Mouse (Mus musculus): ENCODE results near the gene Erbin. TPM values are rescaled to one million over a fixed set of nuclear protein-coding genes. Genes with fewer than 3 reads are reported as not detected.

The Erbin gene
- polyA plus RNA-seq, 1 experiment from 2014 or later = 5.4 TPM

DNA sequence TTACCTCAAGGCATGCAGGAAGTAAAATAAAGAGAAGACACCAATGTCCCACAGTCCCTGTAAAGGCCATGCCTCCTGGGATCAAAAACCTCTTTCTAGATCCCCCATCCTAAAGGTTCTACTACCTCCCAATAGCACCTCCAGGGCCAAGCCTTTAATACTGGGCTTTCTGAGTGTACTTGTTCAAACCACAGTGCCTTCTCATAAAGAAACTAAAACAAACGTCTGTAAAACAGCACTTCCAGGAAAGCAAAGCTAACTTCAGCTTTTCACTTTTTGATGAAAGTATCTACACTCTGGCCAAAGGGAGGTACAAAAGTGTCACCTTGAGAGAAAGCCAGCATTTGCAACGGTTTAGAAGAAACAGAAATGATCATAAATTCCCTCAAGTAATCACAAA lies 35.3 kb upstream of the Erbin start:
- Histone ChIP-seq H3K9me3 (ENCODE audit: control insufficient read depth, low read length) (no peaks in the 10 kb centered on the region), H3K9ac (ENCODE audit: low read depth, low read length) (no peak overlapping the region), H3K27me3 (replicated peaks; ENCODE audit: control insufficient read depth, insufficient read depth, low read length) (no peaks in the 10 kb centered on the region), H3K4me3 (ENCODE audit: low read length) (no peak overlapping the region), H3K36me3 (ENCODE audit: control insufficient read depth, insufficient read depth, low read length) (no peaks in the 10 kb centered on the region), H3K4me1 (ENCODE audit: control insufficient read depth, insufficient read depth, low read depth, low read length) (no peaks in the 10 kb centered on the region), H3K27ac (ENCODE audit: low read depth, low read length) (no peak overlapping the region), H3K4me2 (ENCODE audit: low read length) (no peak overlapping the region)
- 69% methylated on average over 2 of the region's 2 CpGs for WGBS
- ATAC-seq = no peak

GRCm38 (mm10) chr13:103951393-103951792 lies 31.1 kb upstream of the Erbin start:
- no peaks in the 10 kb centered on the region for H3K36me3 ChIP-seq (ENCODE audit: control insufficient read depth, insufficient read depth, low read length)
- H3K27ac ChIP-seq (ENCODE audit: low read depth, low read length) = no peak overlapping the region
- H3K9ac ChIP-seq (ENCODE audit: low read depth, low read length) = no peak overlapping the region
- no peak overlapping the region for H3K4me2 ChIP-seq (ENCODE audit: low read length)
- H3K4me3 ChIP-seq (ENCODE audit: low read length) = no peak overlapping the region
- WGBS = 92% methylated on average over 7 of the region's 7 CpGs
- no peaks in the 10 kb centered on the region for H3K27me3 ChIP-seq (replicated peaks; ENCODE audit: control insufficient read depth, insufficient read depth, low read length)
- ATAC-seq = no peak
- no peaks in the 10 kb centered on the region for H3K4me1 ChIP-seq (ENCODE audit: control insufficient read depth, insufficient read depth, low read depth, low read length)
- no peaks in the 10 kb centered on the region for H3K9me3 ChIP-seq (ENCODE audit: control insufficient read depth, low read length)

- Histone ChIP-seq H3K4me3 (ENCODE audit: low read length) (no peak overlapping the region), H3K36me3 (ENCODE audit: control insufficient read depth, insufficient read depth, low read length) (no peaks in the 10 kb centered on the region), H3K27ac (ENCODE audit: low read depth, low read length) (no peak overlapping the region), H3K9me3 (ENCODE audit: control insufficient read depth, low read length) (no peaks in the 10 kb centered on the region), H3K27me3 (replicated peaks; ENCODE audit: control insufficient read depth, insufficient read depth, low read length) (no peaks in the 10 kb centered on the region), H3K4me1 (ENCODE audit: control insufficient read depth, insufficient read depth, low read depth, low read length) (no peaks in the 10 kb centered on the region), H3K4me2 (ENCODE audit: low read length) (no peak overlapping the region), H3K9ac (ENCODE audit: low read depth, low read length) (no peak overlapping the region)
- 84% methylated on average over 2 of the region's 2 CpGs for WGBS
- ATAC-seq = no peak
Observed at GRCm38 (mm10) chr13:103940796-103941195, 20.5 kb upstream of the Erbin start.

DNA sequence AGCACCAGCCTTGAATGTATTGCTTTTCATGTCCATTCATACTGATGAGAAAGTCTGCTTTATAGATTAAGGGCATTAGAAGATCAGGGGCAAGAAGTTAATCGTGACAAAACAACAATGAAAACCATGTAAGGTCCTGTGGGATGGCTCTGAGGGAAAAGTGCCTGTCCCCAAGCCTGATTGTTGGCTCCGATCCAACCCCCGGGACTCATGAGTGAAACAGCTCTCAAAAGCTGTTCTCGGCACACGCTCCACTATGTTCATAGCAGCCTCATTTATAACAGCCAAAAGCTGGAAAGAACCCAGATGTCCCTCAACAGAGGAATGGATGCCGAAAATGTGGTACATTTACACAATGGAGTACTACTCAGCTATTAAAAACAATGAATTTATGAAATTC lies 4.3 kb upstream of the Erbin start:
- Histone ChIP-seq H3K9me3 (ENCODE audit: control insufficient read depth, low read length) (no peaks in the 10 kb centered on the region), H3K27me3 (replicated peaks; ENCODE audit: control insufficient read depth, insufficient read depth, low read length) (no peaks in the 10 kb centered on the region), H3K4me3 (ENCODE audit: low read length) (no peak overlapping the region), H3K4me1 (ENCODE audit: control insufficient read depth, insufficient read depth, low read depth, low read length) (peaks cover 5% of the 10 kb centered on the region), H3K27ac (ENCODE audit: low read depth, low read length) (no peak overlapping the region), H3K4me2 (ENCODE audit: low read length) (no peak overlapping the region), H3K9ac (ENCODE audit: low read depth, low read length) (no peak overlapping the region), H3K36me3 (ENCODE audit: control insufficient read depth, insufficient read depth, low read length) (no peaks in the 10 kb centered on the region)
- no peak for ATAC-seq
- 43% methylated on average over 6 of the region's 6 CpGs for WGBS

- Histone ChIP-seq H3K36me3 (ENCODE audit: control insufficient read depth, insufficient read depth, low read length) (no peaks in the 10 kb centered on the region), H3K27me3 (replicated peaks; ENCODE audit: control insufficient read depth, insufficient read depth, low read length) (no peaks in the 10 kb centered on the region), H3K27ac (ENCODE audit: low read depth, low read length) (no peak overlapping the region), H3K9me3 (ENCODE audit: control insufficient read depth, low read length) (no peaks in the 10 kb centered on the region), H3K4me3 (ENCODE audit: low read length) (no peak overlapping the region), H3K4me2 (ENCODE audit: low read length) (no peak overlapping the region), H3K9ac (ENCODE audit: low read depth, low read length) (no peak overlapping the region), H3K4me1 (ENCODE audit: control insufficient read depth, insufficient read depth, low read depth, low read length) (peaks cover 7% of the 10 kb centered on the region)
- no peak for ATAC-seq
- 76% methylated on average over 6 of the region's 6 CpGs for WGBS
Observed at GRCm38 (mm10) chr13:103923402-103924065, 3.2 kb upstream of the Erbin start.

DNA sequence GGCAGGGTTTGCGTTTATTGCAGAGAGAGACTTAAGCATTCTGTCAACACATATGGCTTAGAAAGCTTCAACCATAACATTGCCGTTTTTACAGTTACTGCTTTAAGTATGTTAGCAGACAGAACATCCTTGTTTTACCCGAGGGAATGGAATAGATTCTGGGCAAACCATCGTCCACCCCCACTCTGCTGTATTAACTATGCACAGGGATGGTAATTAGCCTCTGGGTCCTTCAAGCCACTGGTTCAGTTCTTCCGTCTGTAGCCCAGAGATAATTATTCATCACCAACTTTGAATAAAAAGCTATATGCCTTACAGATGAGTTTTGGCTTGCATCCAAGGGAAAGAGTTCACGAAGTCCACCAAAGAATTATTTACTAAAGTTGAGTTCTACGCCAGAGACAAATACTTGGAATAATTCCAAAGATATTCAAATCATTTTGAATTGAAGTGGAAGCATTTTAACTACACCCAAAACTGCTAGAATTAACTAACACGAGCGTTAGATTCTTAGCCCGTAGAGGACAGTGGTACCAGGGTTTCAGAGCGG lies 1.6 kb upstream of the Erbin start:
- Histone ChIP-seq H3K36me3 (ENCODE audit: control insufficient read depth, insufficient read depth, low read length) (no peaks in the 10 kb centered on the region), H3K27me3 (replicated peaks; ENCODE audit: control insufficient read depth, insufficient read depth, low read length) (no peaks in the 10 kb centered on the region), H3K4me3 (ENCODE audit: low read length) (peak overlapping the region; percentile 70), H3K27ac (ENCODE audit: low read depth, low read length) (peak overlapping the region; percentile 100), H3K4me2 (ENCODE audit: low read length) (peak overlapping the region; percentile 76), H3K9ac (ENCODE audit: low read depth, low read length) (peak overlapping the region; percentile 99), H3K9me3 (ENCODE audit: control insufficient read depth, low read length) (no peaks in the 10 kb centered on the region), H3K4me1 (ENCODE audit: control insufficient read depth, insufficient read depth, low read depth, low read length) (peaks cover 12% of the 10 kb centered on the region)
- peak; percentile 38 for ATAC-seq
- WGBS = 6% methylated on average over 11 of the region's 11 CpGs

DNA sequence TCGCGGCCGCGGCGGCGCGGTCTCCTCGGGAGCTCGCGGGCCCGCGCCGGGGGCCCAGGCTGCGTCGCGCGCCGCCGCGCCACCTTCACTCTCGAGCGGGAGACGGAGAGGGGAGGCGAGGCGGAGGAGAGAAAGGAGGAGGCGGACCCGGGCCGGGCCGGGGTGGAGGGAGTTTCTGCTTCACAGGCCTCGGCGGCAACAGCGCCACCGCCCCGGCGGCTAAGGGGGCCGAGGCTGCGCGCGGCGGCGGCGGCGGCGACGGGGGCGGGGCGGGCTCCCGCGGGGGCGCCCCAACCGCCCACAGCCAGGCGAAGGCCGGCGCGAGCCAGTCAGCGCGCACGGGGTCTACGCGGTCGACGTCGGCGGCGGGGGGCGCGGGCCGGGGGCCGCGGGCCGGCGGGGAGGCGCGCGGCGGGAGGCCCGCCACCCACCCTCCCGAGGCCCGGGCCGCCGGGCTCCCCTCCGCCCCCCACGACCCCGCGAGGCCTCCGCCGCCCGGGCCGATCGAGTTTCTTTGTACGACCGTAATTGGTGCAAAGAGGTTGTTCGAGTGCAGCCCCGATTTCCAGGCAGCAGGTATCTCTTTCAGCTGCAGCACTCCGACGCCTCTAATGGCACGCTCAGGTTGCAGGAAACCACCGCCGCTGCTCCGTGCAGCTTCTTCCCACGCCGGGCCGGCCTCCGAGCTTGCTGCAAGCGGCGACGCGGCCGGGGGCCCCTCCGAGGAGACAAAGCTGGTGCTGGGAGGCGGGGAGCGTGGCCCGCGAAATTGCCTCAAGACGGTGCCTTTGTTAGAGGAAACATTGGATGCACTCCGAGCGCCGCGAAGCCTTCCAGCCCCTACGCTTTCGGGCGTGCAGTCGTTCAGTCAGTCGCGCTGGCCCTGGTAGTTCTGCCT lies 868 bp upstream of the Erbin start:
- Histone ChIP-seq H3K4me1 (ENCODE audit: control insufficient read depth, insufficient read depth, low read depth, low read length) (peaks cover 14% of the 10 kb centered on the region), H3K4me3 (ENCODE audit: low read length) (peak overlapping the region; percentile 70), H3K9ac (ENCODE audit: low read depth, low read length) (peak overlapping the region; percentile 99), H3K27ac (ENCODE audit: low read depth, low read length) (peak overlapping the region; percentile 100), H3K27me3 (replicated peaks; ENCODE audit: control insufficient read depth, insufficient read depth, low read length) (no peaks in the 10 kb centered on the region), H3K9me3 (ENCODE audit: control insufficient read depth, low read length) (no peaks in the 10 kb centered on the region), H3K4me2 (ENCODE audit: low read length) (peak overlapping the region; percentile 76), H3K36me3 (ENCODE audit: control insufficient read depth, insufficient read depth, low read length) (no peaks in the 10 kb centered on the region)
- peak; percentile 94 for ATAC-seq
- WGBS = under 1% methylated on average over 88 of the region's 125 CpGs

- no peaks in the 10 kb centered on the region for H3K36me3 ChIP-seq (ENCODE audit: control insufficient read depth, insufficient read depth, low read length)
- no peaks in the 10 kb centered on the region for H3K9me3 ChIP-seq (ENCODE audit: control insufficient read depth, low read length)
- peak overlapping the region; percentile 70 for H3K4me3 ChIP-seq (ENCODE audit: low read length)
- H3K4me1 ChIP-seq (ENCODE audit: control insufficient read depth, insufficient read depth, low read depth, low read length) = peaks cover 14% of the 10 kb centered on the region
- H3K27ac ChIP-seq (ENCODE audit: low read depth, low read length) = peak overlapping the region; percentile 100
- H3K27me3 ChIP-seq (replicated peaks; ENCODE audit: control insufficient read depth, insufficient read depth, low read length) = no peaks in the 10 kb centered on the region
- WGBS = 0% methylated on average over 20 of the region's 20 CpGs
- peak overlapping the region; percentile 76 for H3K4me2 ChIP-seq (ENCODE audit: low read length)
- ATAC-seq = no peak
- peak overlapping the region; percentile 99 for H3K9ac ChIP-seq (ENCODE audit: low read depth, low read length)
Observed at GRCm38 (mm10) chr13:103919956-103920260, 406 bp downstream of the Erbin start.

- ATAC-seq = no peak
- Histone ChIP-seq H3K4me3 (ENCODE audit: low read length) (peak overlapping the region; percentile 70), H3K4me1 (ENCODE audit: control insufficient read depth, insufficient read depth, low read depth, low read length) (peaks cover 14% of the 10 kb centered on the region), H3K27ac (ENCODE audit: low read depth, low read length) (peak overlapping the region; percentile 100), H3K27me3 (replicated peaks; ENCODE audit: control insufficient read depth, insufficient read depth, low read length) (no peaks in the 10 kb centered on the region), H3K4me2 (ENCODE audit: low read length) (peak overlapping the region; percentile 76), H3K9me3 (ENCODE audit: control insufficient read depth, low read length) (no peaks in the 10 kb centered on the region), H3K9ac (ENCODE audit: low read depth, low read length) (peak overlapping the region; percentile 99), H3K36me3 (ENCODE audit: control insufficient read depth, insufficient read depth, low read length) (no peaks in the 10 kb centered on the region)
- under 1% methylated on average over 32 of the region's 32 CpGs for WGBS
Observed at GRCm38 (mm10) chr13:103919234-103919955, 919 bp downstream of the Erbin start.

Measured in hindbrain, embryonic 16.5 days (tissue).